Mouse (Mus musculus): ENCODE results near the gene Chst11. TPM values are rescaled to one million over a fixed set of nuclear protein-coding genes. Genes with fewer than 3 reads are reported as not detected.

Chst11 gene
- total RNA-seq, 2 experiments from 2014 or later, result 27.7 to 33.0 TPM

Other genes starting within 250 kb of the Chst11 start
- gene Nfyb, start 221.4 kb upstream of the Chst11 start, total RNA-seq (2021), result 10 to 100 TPM; 31.3 to 34.0 TPM
- gene Txnrd1, start 151.5 kb upstream of the Chst11 start, total RNA-seq (2021), result 100 to 1,000 TPM in 1 of 2 experiments, 10 to 100 TPM in 1; 93.9 to 109 TPM
- 1 to 10 TPM; 4.1 to 5.8 TPM for gene Eid3, start 118.9 kb upstream of the Chst11 start, total RNA-seq (2021)